Mouse (Mus musculus) gastrocnemius, postnatal 10 days (tissue): ENCODE results near the gene Hilpda. TPM values are rescaled to one million over a fixed set of nuclear protein-coding genes. Genes with fewer than 3 reads are reported as not detected.

Experiments
- total RNA-seq, 2 experiments: library from RNA; stranded (reverse); gene quantifications; 2 replicates each; pipeline ENCODE4 v1.2.3; 2021

The Hilpda gene
- total RNA-seq, 2 experiments from 2014 or later = 6.9 to 8.8 TPM

Other genes starting within 250 kb of the Hilpda start
- gene Lep, start 212.3 kb upstream of the Hilpda start, total RNA-seq = 1 to 10 TPM; 1.1 to 2.0 TPM
- 10 to 100 TPM; 16.7 to 19.0 TPM for gene Rbm28, start 107.5 kb upstream of the Hilpda start, total RNA-seq
- 1 to 10 TPM in 1 of 2 experiments, under 1 TPM in 1; 0.78 to 1.2 TPM for gene Prrt4, start 92.9 kb upstream of the Hilpda start, total RNA-seq
- 10 to 100 TPM; 23.4 to 24.7 TPM for gene Impdh1, start 56.1 kb upstream of the Hilpda start, total RNA-seq
- gene Fam71f2, start 7.1 kb downstream of the Hilpda start, total RNA-seq = under 1 TPM in 1 of 2 experiments, not detected in 1; 0.27 TPM
- not detected for gene Fam71f1, start 46.7 kb downstream of the Hilpda start, total RNA-seq
- gene Calu, start 75.6 kb downstream of the Hilpda start, total RNA-seq = 100 to 1,000 TPM; 169 to 187 TPM
- gene Opn1sw, start 116.0 kb downstream of the Hilpda start, total RNA-seq = under 1 TPM; 0.26 to 0.47 TPM
- 10 to 100 TPM; 13.4 to 15.2 TPM for gene Ccdc136, start 123.8 kb downstream of the Hilpda start, total RNA-seq
- gene Flnc, start 160.8 kb downstream of the Hilpda start, total RNA-seq = 100 to 1,000 TPM; 393 to 460 TPM
- gene Atp6v1f, start 195.2 kb downstream of the Hilpda start, total RNA-seq = 100 to 1,000 TPM; 101 to 102 TPM
- under 1 TPM in 1 of 2 experiments, not detected in 1; 0.41 TPM for gene Atp6v1fnb, start 198.9 kb downstream of the Hilpda start, total RNA-seq
- gene Kcp, start 235.5 kb downstream of the Hilpda start, total RNA-seq = 10 to 100 TPM; 19.0 to 27.2 TPM